Mouse (Mus musculus): Measurements from ENCODE around the gene Ston1.
A peak's percentile ranks its signal among the peaks of the same experiment; 100 is the strongest.

The Ston1 gene

DNA sequence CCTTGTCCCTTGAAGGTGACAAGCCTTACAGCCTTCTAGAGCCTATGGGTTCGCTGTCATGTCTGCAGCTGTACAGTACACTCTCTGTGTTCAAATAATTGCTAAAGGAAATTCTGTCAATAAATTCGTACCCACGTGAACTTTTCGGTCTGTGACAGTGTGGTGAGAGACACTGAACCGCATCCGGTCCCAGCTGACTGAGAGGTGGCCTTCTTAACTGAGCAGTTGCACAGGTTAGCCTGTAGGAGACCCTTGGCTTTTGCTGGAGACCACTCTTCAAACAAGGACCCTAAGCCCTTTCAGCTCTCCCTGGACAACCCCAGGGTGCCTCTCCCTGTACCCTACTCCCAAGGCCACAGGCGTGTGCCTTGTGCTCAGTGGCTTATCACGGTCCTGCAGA lies 9.3 kb upstream of the Ston1 start:
- no peak for DNase-seq

GRCm38 (mm10) chr17:88590251-88590650 lies 7.2 kb upstream of the Ston1 start:
- DNase-seq, result peak in 1 of 2 experiments; percentile 40

DNA sequence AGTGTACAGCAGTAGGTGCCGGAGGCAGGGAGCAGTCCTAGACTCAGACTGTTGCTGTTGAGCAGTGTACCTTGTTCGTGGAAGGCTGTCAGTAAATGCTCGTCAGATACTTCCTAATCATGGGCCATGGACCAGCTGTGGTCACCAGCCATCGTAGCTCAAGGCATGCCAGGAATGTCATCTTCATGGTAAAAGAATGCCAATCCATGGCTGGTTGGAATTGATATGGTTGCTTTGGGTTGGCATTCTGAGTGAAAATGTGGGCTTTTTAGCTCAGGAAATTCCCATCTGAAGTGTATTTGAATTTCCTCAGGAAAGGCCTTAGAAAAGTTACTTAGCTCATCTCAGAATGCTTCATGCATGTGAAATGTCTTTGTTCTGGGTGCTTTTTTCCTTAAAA lies 2.4 kb upstream of the Ston1 start:
- no peak for DNase-seq

- DNase-seq, result no peak
These were observed 1.4 kb upstream of the Ston1 start for GRCm38 (mm10) chr17:88596068-88596467.

DNA sequence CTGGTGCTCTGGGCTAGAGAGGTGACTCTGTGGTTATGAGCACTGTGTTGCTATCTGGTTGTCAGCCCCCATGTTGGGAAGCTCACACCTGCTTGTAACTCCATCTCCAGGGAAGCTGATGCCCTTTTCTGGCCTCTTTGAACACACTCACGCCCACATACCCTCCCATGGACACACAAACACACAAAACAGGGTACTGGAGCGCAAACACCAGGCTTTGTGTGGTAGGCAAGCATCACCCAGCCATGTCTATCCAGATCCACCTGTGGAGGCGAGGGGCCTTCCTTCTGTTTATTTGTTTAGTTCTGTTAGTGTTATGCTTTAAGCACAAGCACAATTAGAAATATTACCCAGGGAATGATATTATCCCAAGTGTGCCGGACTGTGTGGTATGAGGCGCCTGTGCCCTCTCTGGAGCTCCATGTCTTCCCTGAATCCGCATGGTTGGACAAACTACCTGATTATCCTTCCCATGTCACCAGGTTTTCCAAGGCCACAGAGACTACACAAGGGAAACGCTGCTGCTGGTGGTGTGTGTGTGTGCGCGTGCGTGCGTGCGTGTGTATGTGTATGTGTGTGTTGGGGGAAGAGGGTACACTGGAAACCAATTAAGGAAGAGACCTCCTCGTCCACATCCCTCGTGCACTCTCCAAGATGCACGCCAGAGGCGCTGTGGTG lies 801 bp upstream of the Ston1 start:
- DNase-seq, result peak in 1 of 2 experiments; percentile 84

- no peak for DNase-seq
These were observed 554 bp downstream of the Ston1 start for GRCm38 (mm10) chr17:88598056-88598420.

- no peak for DNase-seq
These were observed 1.3 kb downstream of the Ston1 start for GRCm38 (mm10) chr17:88598570-88599368.

- DNase-seq, result no peak
These were observed 3.1 kb downstream of the Ston1 start for GRCm38 (mm10) chr17:88600492-88601026.

DNA sequence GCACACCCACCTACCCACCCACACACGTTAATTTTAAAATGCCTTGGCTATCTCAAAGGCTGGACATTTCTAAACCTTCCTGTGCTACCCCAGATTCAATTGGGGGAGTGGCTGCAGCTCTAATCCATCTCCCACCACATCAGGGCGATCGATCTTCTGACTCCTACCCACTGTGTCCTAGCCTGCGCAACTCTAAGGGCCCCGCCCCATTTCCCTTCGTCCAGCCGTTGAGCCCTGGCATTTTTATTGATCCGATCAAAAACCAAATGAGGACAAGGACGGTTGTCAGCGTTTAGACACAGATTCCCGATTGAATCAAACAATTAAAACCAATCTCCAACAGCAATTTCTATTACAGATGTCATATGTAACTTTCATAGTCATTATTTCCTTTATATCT lies 6.5 kb downstream of the Ston1 start:
- no peak for DNase-seq

GRCm38 (mm10) chr17:88606056-88606455 lies 8.6 kb downstream of the Ston1 start:
- DNase-seq, result no peak

DNA sequence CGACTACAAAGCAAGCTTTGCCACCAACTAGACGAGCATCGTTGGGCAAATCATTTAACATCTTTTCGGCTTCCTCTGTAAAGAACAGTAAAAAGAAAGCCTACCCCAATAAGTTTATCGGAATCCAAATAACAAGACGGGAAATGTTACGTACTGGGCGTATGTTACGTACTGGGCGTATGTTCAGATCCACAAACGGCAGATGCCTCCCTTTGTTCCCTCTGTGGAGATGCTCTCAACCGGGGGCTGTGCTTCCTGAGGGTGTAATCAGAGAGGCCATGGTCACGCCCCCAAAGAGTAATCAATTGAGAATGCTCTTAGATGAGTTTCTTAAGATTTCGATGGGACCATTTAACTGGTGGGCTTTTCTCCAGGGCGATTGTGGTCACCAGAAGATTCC lies 11.9 kb downstream of the Ston1 start:
- DNase-seq, result no peak

GRCm38 (mm10) chr17:88611057-88611456 lies 13.6 kb downstream of the Ston1 start:
- no peak for DNase-seq

GRCm38 (mm10) chr17:88613172-88613571 lies 15.7 kb downstream of the Ston1 start:
- no peak for DNase-seq

GRCm38 (mm10) chr17:88613721-88614120 lies 16.2 kb downstream of the Ston1 start:
- DNase-seq, result no peak

GRCm38 (mm10) chr17:88614234-88614633 lies 16.8 kb downstream of the Ston1 start:
- DNase-seq, result no peak

DNA sequence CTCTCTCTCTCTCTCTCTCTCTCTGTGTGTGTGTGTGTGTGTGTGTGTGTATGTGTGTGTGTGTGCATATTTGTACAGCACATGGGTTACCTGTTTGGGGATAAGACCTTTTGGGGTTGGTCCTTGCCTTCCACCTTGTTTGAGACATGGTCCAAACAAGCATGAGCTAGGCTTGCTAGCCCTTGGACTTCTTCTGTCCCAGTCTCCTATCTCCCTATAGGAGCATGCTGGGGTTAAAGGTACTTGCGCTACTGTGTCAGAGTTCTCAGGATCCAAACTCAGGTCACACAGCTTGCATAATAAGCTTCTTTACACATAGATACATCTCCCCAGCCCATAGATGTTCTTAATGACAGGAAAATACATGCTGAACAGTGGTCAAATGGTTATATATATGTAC lies 17.2 kb downstream of the Ston1 start:
- DNase-seq, result no peak

- DNase-seq, result no peak
These were observed 18.1 kb downstream of the Ston1 start for GRCm38 (mm10) chr17:88615492-88616155.

DNA sequence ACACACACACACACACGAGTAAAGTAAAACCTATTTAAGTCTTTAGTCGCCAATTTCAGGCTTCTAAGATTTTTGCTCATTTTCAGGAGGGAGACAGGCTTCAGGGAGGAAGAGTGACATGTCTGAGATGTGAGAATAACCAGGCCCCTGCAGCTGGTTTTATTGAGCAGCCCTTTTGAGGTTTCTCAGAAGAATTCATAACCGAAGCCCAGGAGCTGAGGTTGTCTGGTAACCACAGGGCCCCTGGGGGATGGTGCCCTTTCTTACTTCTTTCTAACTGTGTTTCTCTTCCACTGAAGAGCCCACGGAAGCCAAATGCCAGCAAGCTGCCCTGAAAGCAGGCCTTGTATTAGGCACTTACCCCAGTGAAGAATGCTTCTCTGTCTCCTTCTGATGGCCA lies 23.5 kb downstream of the Ston1 start:
- no peak for DNase-seq

GRCm38 (mm10) chr17:88621374-88621773 lies 23.9 kb downstream of the Ston1 start:
- DNase-seq, result no peak

DNA sequence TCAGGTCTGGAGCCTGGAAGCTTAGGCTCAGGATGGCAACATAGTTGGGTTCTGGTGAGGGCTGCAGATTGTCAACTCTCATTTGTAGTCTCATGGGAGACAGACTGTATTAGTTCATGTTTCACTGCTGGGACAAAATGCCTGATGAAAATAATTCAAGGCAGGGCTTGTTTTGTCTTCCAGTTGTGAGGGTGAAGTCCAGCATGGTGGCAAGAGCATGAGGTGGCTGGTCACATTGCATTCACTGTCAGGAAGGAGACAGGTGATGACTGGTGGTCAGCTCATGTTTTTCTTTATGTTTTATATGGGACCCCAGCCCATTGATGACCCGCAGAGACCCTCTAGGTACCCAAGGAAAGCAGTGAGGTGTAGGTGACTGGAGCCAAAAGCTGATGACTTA lies 25.2 kb downstream of the Ston1 start:
- no peak for DNase-seq

GRCm38 (mm10) chr17:88624386-88624785 lies 26.9 kb downstream of the Ston1 start:
- DNase-seq, result no peak

- DNase-seq, result no peak
These were observed 27.9 kb downstream of the Ston1 start for GRCm38 (mm10) chr17:88625350-88625749.

- no peak for DNase-seq
These were observed 28.4 kb downstream of the Ston1 start for GRCm38 (mm10) chr17:88625931-88626330.

- DNase-seq, result no peak
These were observed 28.9 kb downstream of the Ston1 start for GRCm38 (mm10) chr17:88626347-88626811.

All from cerebellum, postnatal 25 days (tissue).